In the genomic region with DNA sequence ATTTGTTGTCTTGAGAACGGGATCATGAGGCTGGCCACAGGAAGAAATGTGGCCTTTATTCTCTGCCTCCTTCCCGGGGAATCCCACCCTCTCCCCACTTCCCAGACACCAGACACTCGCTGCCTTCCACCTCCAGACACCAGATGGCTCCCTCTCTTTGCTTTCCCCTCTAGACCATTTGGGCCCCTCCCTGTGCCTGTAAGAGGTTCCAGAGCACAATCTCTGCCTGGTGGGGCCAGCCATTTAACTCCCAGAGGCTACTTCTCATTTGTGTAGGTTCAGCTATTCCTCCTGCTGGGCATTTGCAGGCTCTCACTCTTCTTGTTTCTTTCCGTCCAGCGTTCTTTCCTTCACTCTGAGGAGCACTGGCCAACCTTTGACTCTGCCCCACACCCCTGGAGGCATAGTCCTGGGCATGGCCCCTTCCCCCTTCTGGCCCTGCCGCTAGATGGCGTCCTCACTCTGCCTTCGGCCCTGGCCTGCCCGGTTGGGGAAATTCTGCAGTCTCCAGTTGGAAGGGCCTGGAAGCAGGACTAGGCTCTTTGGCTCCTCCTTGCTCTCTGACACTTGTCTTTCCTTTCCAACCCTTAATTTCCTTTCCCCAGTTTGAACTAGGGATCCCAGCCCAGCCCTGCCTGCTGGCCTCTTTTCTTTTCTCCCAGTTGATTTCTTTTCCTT, we compare ENCODE assay signal across 9 mouse cellular contexts. TPM values are rescaled to one million over a fixed set of nuclear protein-coding genes. Genes with fewer than 3 reads are reported as not detected.
DNase-seq lines count a peak whose midpoint lies in the region; ATAC-seq and TF ChIP-seq lines count a peak whose summit lies in the region.
"Had no signal": no experiment of that assay in that cellular context is flagged by ENCODE, and none has a peak within 500 bp of the region (broad histone marks: within the 10 kb centered on the region; RNA-seq: fewer than 3 reads in every experiment).

No protein-coding gene starts in this region.

- no peak for ATAC-seq in midbrain, embryonic 16.5 days
- peak; percentile 75 for ATAC-seq in stomach, embryonic 15.5 days (ENCODE audit: insufficient read depth, low FRiP score, low read depth)

- peaks cover 68% of the 10 kb centered on the region for H3K27me3 ChIP-seq in midbrain, embryonic 10.5 days (ENCODE audit: low read depth, poor library complexity, severe bottlenecking)
- H3K27me3 ChIP-seq in midbrain, embryonic 16.5 days (ENCODE audit: control insufficient read depth, insufficient read depth, low read depth, low read length): peaks cover 30% of the 10 kb centered on the region
- H3K27me3 ChIP-seq in stomach, embryonic 15.5 days (replicated peaks): peaks cover 46% of the 10 kb centered on the region

- H3K27ac ChIP-seq in midbrain, embryonic 10.5 days (replicated peaks): peak overlapping the region; percentile 42; the same call in 1 of the 2 replicates
- no peak overlapping the region for H3K27ac ChIP-seq in midbrain, embryonic 16.5 days (ENCODE audit: low read length)
- no peak overlapping the region for H3K27ac ChIP-seq in gastrocnemius, adult 2 months
- H3K27ac ChIP-seq in stomach, embryonic 15.5 days: no peak overlapping the region
- H3K27ac ChIP-seq: limb, embryonic 13.5 days had no signal

- H3K4me1 ChIP-seq in midbrain, embryonic 10.5 days: peaks cover 32% of the 10 kb centered on the region
- H3K4me1 ChIP-seq in midbrain, embryonic 16.5 days (ENCODE audit: control insufficient read depth, insufficient read depth, low read length): peaks cover 5% of the 10 kb centered on the region
- H3K4me1 ChIP-seq in stomach, embryonic 15.5 days: 0 out of 2 replicates have a peak, but pooled peaks cover 3% of the 10 kb centered on the region

- TF ChIP-seq CTCF in gastrocnemius, adult 2 months (IDR thresholded peaks at IDR 0.05): peak; percentile 56

- intact Hi-C loops in gastrocnemius, adult 2 months (cut with DNase I): no loop called here

- no peak overlapping the region for H3K4me2 ChIP-seq in midbrain, embryonic 16.5 days (ENCODE audit: low read length)
- H3K4me2 ChIP-seq in stomach, embryonic 15.5 days: no peak overlapping the region
- H3K4me2 ChIP-seq: limb, embryonic 13.5 days had no signal

- peak; percentile 74 for DNase-seq in midbrain, embryonic 10.5 days (ENCODE audit: low spot score)
- peak; percentile 93 for DNase-seq in adrenal gland, postnatal 14 days
- DNase-seq in gastrocnemius, adult 2 months: peak; percentile 66
- DNase-seq in kidney, postnatal 25 days: peak; percentile 77 to 83
- DNase-seq in lung, postnatal 14 days: peak; percentile 74
- no peak for DNase-seq in T-cell, adult 2 months (ENCODE audit: low spot score)

- no peaks in the 10 kb centered on the region for H3K9me3 ChIP-seq in midbrain, embryonic 10.5 days (replicated peaks)
- no peaks in the 10 kb centered on the region for H3K9me3 ChIP-seq in midbrain, embryonic 16.5 days (replicated peaks; ENCODE audit: control insufficient read depth, low read length, poor library complexity, severe bottlenecking)
- no peaks in the 10 kb centered on the region for H3K9me3 ChIP-seq in stomach, embryonic 15.5 days
- H3K9me3 ChIP-seq: limb, embryonic 13.5 days had no signal

- H3K36me3 ChIP-seq in midbrain, embryonic 10.5 days: no peaks in the 10 kb centered on the region
- no peaks in the 10 kb centered on the region for H3K36me3 ChIP-seq in midbrain, embryonic 16.5 days (ENCODE audit: control insufficient read depth, insufficient read depth, low read length)
- no peaks in the 10 kb centered on the region for H3K36me3 ChIP-seq in stomach, embryonic 15.5 days
- H3K36me3 ChIP-seq: limb, embryonic 13.5 days had no signal

- no peak overlapping the region for H3K9ac ChIP-seq in midbrain, embryonic 16.5 days (ENCODE audit: low read depth, low read length)
- no peak overlapping the region for H3K9ac ChIP-seq in stomach, embryonic 15.5 days
- H3K9ac ChIP-seq: limb, embryonic 13.5 days had no signal

- WGBS in midbrain, embryonic 10.5 days: 6% methylated on average over 9 of the region's 9 CpGs
- 6% methylated on average over 9 of the region's 9 CpGs for WGBS in midbrain, embryonic 16.5 days
- 2% methylated on average over 9 of the region's 9 CpGs for WGBS in stomach, embryonic 15.5 days

- no peak overlapping the region for H3K4me3 ChIP-seq in midbrain, embryonic 10.5 days
- H3K4me3 ChIP-seq in midbrain, embryonic 16.5 days (ENCODE audit: low read depth, low read length): no peak overlapping the region
- H3K4me3 ChIP-seq in gastrocnemius, adult 2 months: no peak overlapping the region
- no peak overlapping the region for H3K4me3 ChIP-seq in stomach, embryonic 15.5 days (replicated peaks)
- H3K4me3 ChIP-seq: limb, embryonic 13.5 days had no signal

RNA-seq across cellular contexts. Expression of gene Shh, which starts 2.6 kb away (rescaled TPM):
- polyA plus RNA-seq in midbrain, embryonic 10.5 days (2016; fragmentation: Nextera tagmentation; extraction: Ambion mirVana): 7.2 and 7.3 TPM in 2 replicates
- 0.83 and 1.0 TPM in 2 replicates for polyA plus RNA-seq in midbrain, embryonic 16.5 days (2015; fragmentation: Nextera tagmentation; extraction: Ambion mirVana)
- 15.5 and 19.7 TPM in 2 replicates for total RNA-seq in adrenal gland, postnatal 14 days (2021)
- not detected for total RNA-seq in gastrocnemius, adult 2 months (2021)
- 7.4 and 7.9 TPM in 2 replicates for polyA plus RNA-seq in stomach, embryonic 15.5 days (2015; fragmentation: Nextera tagmentation; extraction: Ambion mirVana)
- polyA plus RNA-seq: limb, embryonic 13.5 days had no signal
